Comparison of ENCODE assay signal across 16 mouse cellular contexts in the genomic region with DNA sequence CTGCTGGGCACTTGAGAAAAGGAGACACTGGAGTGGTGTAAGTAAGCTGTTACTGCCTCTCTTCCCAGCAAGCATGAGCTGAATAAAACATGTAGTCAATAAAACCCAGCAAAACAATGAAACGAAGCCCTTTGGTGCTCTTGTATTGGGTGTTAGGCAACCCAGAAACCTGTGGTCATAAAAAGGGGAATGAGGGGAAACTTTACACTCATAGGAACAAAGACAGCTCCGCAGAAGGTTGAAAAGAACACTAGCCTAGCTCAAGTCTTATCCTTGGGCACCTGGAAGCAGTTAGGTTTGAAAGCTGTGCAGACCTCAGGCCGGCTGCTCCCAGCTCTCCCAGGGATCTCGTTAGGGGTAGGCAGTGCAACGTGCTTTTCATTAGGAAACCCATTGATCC.
DNase-seq lines count a peak whose midpoint lies in the region; ATAC-seq and TF ChIP-seq lines count a peak whose summit lies in the region.
"Had no signal": no experiment of that assay in that cellular context is flagged by ENCODE, and none has a peak within 500 bp of the region (broad histone marks: within the 10 kb centered on the region; RNA-seq: fewer than 3 reads in every experiment).

No protein-coding gene starts in this region.

- no peaks in the 10 kb centered on the region for H3K9me3 ChIP-seq in embryonic facial prominence, embryonic 10.5 days
- no peaks in the 10 kb centered on the region for H3K9me3 ChIP-seq in lung, postnatal 0 days (ENCODE audit: low read length)

- no peak overlapping the region for H3K9ac ChIP-seq in lung, postnatal 0 days (replicated peaks; ENCODE audit: low read depth)

- no peak for TF ChIP-seq EP300 in lung, postnatal 0 days (IDR thresholded peaks at IDR 0.05)

- no peak overlapping the region for H3K4me2 ChIP-seq in lung, postnatal 0 days (replicated peaks; ENCODE audit: low read depth, low read length)
- H3K4me2 ChIP-seq: heart, embryonic 11.5 days had no signal

- H3K4me3 ChIP-seq in left cerebral cortex, adult 2 months, result no peak overlapping the region
- H3K4me3 ChIP-seq in embryonic facial prominence, embryonic 10.5 days, result no peak overlapping the region
- no peak overlapping the region for H3K4me3 ChIP-seq in lung, postnatal 0 days (ENCODE audit: low read depth, low read length)

- no peak for ATAC-seq in lung, postnatal 0 days
- ATAC-seq: forebrain, embryonic 16.5 days had no signal

- H3K4me1 ChIP-seq in embryonic facial prominence, embryonic 10.5 days, result peaks cover 20% of the 10 kb centered on the region
- no peaks in the 10 kb centered on the region for H3K4me1 ChIP-seq in lung, postnatal 0 days (ENCODE audit: insufficient read depth, low read depth, low read length)

- H3K36me3 ChIP-seq in embryonic facial prominence, embryonic 10.5 days (replicated peaks), result no peaks in the 10 kb centered on the region
- H3K36me3 ChIP-seq in lung, postnatal 0 days (ENCODE audit: insufficient read depth, low read length), result no peaks in the 10 kb centered on the region

- intact Hi-C loops in left cerebral cortex, adult 2 months (cut with DNase I), result loop anchor here (1.0 to 5.0 kb wide), 4 partner anchors 43 to 194 kb away; no protein-coding TSS in a partner anchor

- WGBS in embryonic facial prominence, embryonic 10.5 days, result 21% methylated on average over 5 of the region's 5 CpGs
- WGBS in lung, postnatal 0 days, result 61% methylated on average over 5 of the region's 5 CpGs

- DNase-seq in left cerebral cortex, adult 2 months (ENCODE audit: extremely low spot score in 1 of 2, low spot score in 2 of 2), result no peak
- DNase-seq in left cerebral cortex, adult 18-20 months (ENCODE audit: low spot score in 2 of 2), result no peak
- DNase-seq in embryonic facial prominence, embryonic 10.5 days (ENCODE audit: low spot score), result peak; percentile 75
- DNase-seq in hindlimb bud, embryonic 11.5 days (ENCODE audit: extremely low spot score, low read depth, low spot score), result peak; percentile 91
- peak; percentile 58 for DNase-seq in mesoderm, embryonic 11.5 days (ENCODE audit: low read depth, low spot score)
- DNase-seq in lung, postnatal 0 days (ENCODE audit: low spot score), result no peak
- no peak for DNase-seq in thymus, postnatal 36 days
- DNase-seq in right cerebral cortex, postnatal 14 days, result no peak
- DNase-seq: adrenal gland, postnatal 10 days; cerebellum, adult 2 months; gastrocnemius, postnatal 14 days; lung, postnatal 36 days; midbrain, embryonic 14.5 days; right cerebral cortex, postnatal 25 days had no signal

- peak overlapping the region; percentile 62 for H3K27ac ChIP-seq in left cerebral cortex, adult 2 months
- peak overlapping the region; percentile 85 for H3K27ac ChIP-seq in embryonic facial prominence, embryonic 10.5 days (replicated peaks)
- H3K27ac ChIP-seq in lung, postnatal 0 days (ENCODE audit: low read length), result no peak overlapping the region

- no peaks in the 10 kb centered on the region for H3K27me3 ChIP-seq in embryonic facial prominence, embryonic 10.5 days (replicated peaks; ENCODE audit: low read depth, poor library complexity, severe bottlenecking)
- no peaks in the 10 kb centered on the region for H3K27me3 ChIP-seq in lung, postnatal 0 days (replicated peaks; ENCODE audit: insufficient read depth, low read length)

- TF ChIP-seq CTCF in left cerebral cortex, adult 2 months (IDR thresholded peaks at IDR 0.05), result no peak
- TF ChIP-seq CTCF in lung, postnatal 0 days (IDR thresholded peaks at IDR 0.05), result no peak

Comparison
In these comparisons a context has a peak if more than half of its experiments do, and no peak if none do; other contexts are left out.
1. DNase-seq: peak in embryonic facial prominence, embryonic 10.5 days (single experiment), hindlimb bud, embryonic 11.5 days (single experiment) and mesoderm, embryonic 11.5 days (single experiment); none in left cerebral cortex, adult 2 months (0 of 2), left cerebral cortex, adult 18-20 months (0 of 2), lung, postnatal 0 days (single experiment), thymus, postnatal 36 days (0 of 2) and right cerebral cortex, postnatal 14 days (single experiment).